Mouse (Mus musculus) CH12.LX (cell line): ENCODE measurements around the gene Bbs7. TPM values are rescaled to one million over a fixed set of nuclear protein-coding genes. Genes with fewer than 3 reads are reported as not detected.

Experiments used
- DNase-seq: peaks from one replicate; pipeline ENCODE4 v3.0.0-alpha.2; 2013; ENCODE audit errors: extremely low read depth
- H3K27ac ChIP-seq: 2 replicates; pipeline ENCODE4 v1.5.1; 2012; ENCODE audit warnings: low read depth, mild to moderate bottlenecking, control low read depth, moderate library complexity; ENCODE audit not compliant: insufficient read depth
- H3K27me3 ChIP-seq: replicated peaks from 2 replicates; pipeline ENCODE3; 2012; ENCODE audit warnings: inconsistent platforms
- H3K36me3 ChIP-seq, 2 experiments: replicated peaks in 1 of 2; 2 replicates each; pipeline versions ENCODE3 to v1.6.1; 2012; ENCODE audit warnings: inconsistent platforms in 1 of 2, low read length in 1 of 2, mild to moderate bottlenecking in 1 of 2, mixed read lengths in 1 of 2, moderate library complexity in 1 of 2; ENCODE audit not compliant: control insufficient read depth in 1 of 2, insufficient read depth in 1 of 2
- H3K4me1 ChIP-seq, 2 experiments: 2 replicates each; pipeline ENCODE4 v1.6.1; 2012; ENCODE audit warnings: inconsistent platforms in 1 of 2, moderate library complexity in 1 of 2; ENCODE audit not compliant: insufficient read depth in 2 of 2, control insufficient read depth in 1 of 2
- H3K4me2 ChIP-seq: 2 replicates; pipeline ENCODE4 v1.6.1; 2012; ENCODE audit warnings: low read depth, mild to moderate bottlenecking, control low read depth; ENCODE audit not compliant: poor library complexity, insufficient read depth, severe bottlenecking
- H3K4me3 ChIP-seq, 3 experiments: fragments of 150-350 bp in 1 of 3; sonication (generic) in 1 of 3; replicated peaks in 1 of 3; 2 replicates each; pipeline versions ENCODE3 to v1.5.1; 2011 to 2012; ENCODE audit warnings: low read depth in 2 of 3, low read length in 2 of 3, mild to moderate bottlenecking in 2 of 3, moderate library complexity in 2 of 3, control low read depth in 1 of 3, improper control_type of control experiment in 1 of 3, inconsistent platforms in 1 of 3, mixed read lengths in 1 of 3; ENCODE audit not compliant: poor library complexity in 1 of 3
- H3K79me2 ChIP-seq: replicated peaks from 2 replicates; pipeline ENCODE4 v1.6.1; 2012; ENCODE audit warnings: mild to moderate bottlenecking, moderate library complexity; ENCODE audit not compliant: control insufficient read depth, poor library complexity, insufficient read depth, severe bottlenecking; ENCODE audit errors: extremely low read depth
- H3K9ac ChIP-seq: 2 replicates; pipeline ENCODE4 v1.6.1; 2012; ENCODE audit warnings: low read depth, mild to moderate bottlenecking, control low read depth, moderate library complexity; ENCODE audit not compliant: insufficient read depth
- H3K9me3 ChIP-seq: replicated peaks from 2 replicates; pipeline ENCODE3; 2012; ENCODE audit warnings: low read length, inconsistent platforms, mixed read lengths
- EP300 ChIP-seq: IDR thresholded peaks from 2 replicates; pipeline ENCODE4 v1.6.1; 2011; ENCODE audit warnings: low read length, improper control_type of control experiment
- ETS1 ChIP-seq: conservative IDR thresholded peaks from 2 replicates; pipeline ENCODE4 v1.6.1; 2012; ENCODE audit warnings: low read depth, mild to moderate bottlenecking, inconsistent platforms, low read length, improper control_type of control experiment, moderate library complexity
- GABPA ChIP-seq: IDR thresholded peaks from 2 replicates; pipeline ENCODE4 v1.6.1; 2012; ENCODE audit warnings: low read depth, low read length, improper control_type of control experiment, inconsistent platforms; ENCODE audit not compliant: insufficient replicate concordance
- IRF4 ChIP-seq: IDR thresholded peaks from 2 replicates; pipeline ENCODE4 v1.6.1; 2014; ENCODE audit warnings: low read depth, mild to moderate bottlenecking, inconsistent platforms, low read length, improper control_type of control experiment
- JUND ChIP-seq: conservative IDR thresholded peaks from 2 replicates; pipeline ENCODE4 v1.6.1; 2011; ENCODE audit warnings: low read depth, low read length, improper control_type of control experiment
- MEF2A ChIP-seq: IDR thresholded peaks from 2 replicates; pipeline ENCODE4 v1.6.1; 2014; ENCODE audit warnings: low read depth, mild to moderate bottlenecking, inconsistent platforms, low read length, improper control_type of control experiment, borderline replicate concordance
- NELFE ChIP-seq: IDR thresholded peaks from 2 replicates; pipeline ENCODE4 v1.6.1; 2011; ENCODE audit warnings: low read depth, low read length, improper control_type of control experiment
- NRF1 ChIP-seq: IDR thresholded peaks from 2 replicates; pipeline ENCODE4 v1.6.1; 2014; ENCODE audit warnings: low read depth, mild to moderate bottlenecking, inconsistent platforms, low read length, improper control_type of control experiment, moderate library complexity
- TCF12 ChIP-seq: IDR thresholded peaks from 2 replicates; pipeline ENCODE4 v1.6.1; 2014; ENCODE audit warnings: low read depth, mild to moderate bottlenecking, inconsistent platforms, low read length, improper control_type of control experiment
- ZKSCAN1 ChIP-seq: IDR thresholded peaks from 2 replicates; pipeline ENCODE4 v1.6.1; 2012; ENCODE audit warnings: low read depth, inconsistent platforms, low read length, improper control_type of control experiment, borderline replicate concordance
- ZNF384 ChIP-seq: IDR thresholded peaks from 2 replicates; pipeline ENCODE4 v1.6.1; 2012; ENCODE audit warnings: low read depth, low read length, improper control_type of control experiment, inconsistent platforms
- dilution Hi-C: fragments of 300-500 bp; cut with MboI; formaldehyde crosslinking; loops from 2 replicates; pipeline ENCODE4 v1.14.3; 2020; ENCODE audit warnings: low sequenced_read_pairs; ENCODE audit not compliant: extremely low pct_unique_long_range_greater_than_20kb, extremely low pct_ligation_motif_present
- in situ Hi-C: fragments of 300-500 bp; cut with MboI; formaldehyde crosslinking; loops from 3 replicates; pipeline ENCODE4 v1.14.3; 2019; ENCODE audit warnings: low sequenced_read_pairs, low pct_ligation_motif_present, low pct_unique_long_range_greater_than_20kb, mixed read lengths
- polyA plus RNA-seq: library from polyadenylated mRNA; unstranded; fragments of >175 nt; gene quantifications from 2 replicates; pipeline ENCODE4 v1.2.1, GENCODE M21; 2012; ENCODE audit warnings: low read depth; ENCODE audit not compliant: insufficient read length
- total RNA-seq, 2 experiments: library from RNA; depleted of rRNA; stranded (reverse); fragments of 300-350 nt in 1 of 2; fragments of >200 nt in 1 of 2; gene quantifications; 2 replicates each; pipeline ENCODE4 v1.2.3; 2012 to 2014

Bbs7 gene
- total and polyA plus RNA-seq, 3 experiments = 1.6 to 6.6 (median 3.3) TPM

GRCm38 (mm10) chr3:36551343-36551742 is 61.9 kb downstream of the Bbs7 start:
- H3K27me3 ChIP-seq = no peaks in the 10 kb centered on the region
- dilution Hi-C loops (no loop called here), in situ Hi-C loops (no loop called here)
- peaks cover 11% of the 10 kb centered on the region for H3K79me2 ChIP-seq
- H3K36me3 ChIP-seq = peaks cover 21 to 27% of the 10 kb centered on the region in 2 experiments
- peaks cover 2 to 16% of the 10 kb centered on the region in 2 experiments; a peak in 2 of 4 replicates for H3K4me1 ChIP-seq
- H3K9ac ChIP-seq = peak overlapping the region; percentile 28; the same call in 1 of the 2 replicates
- no peak overlapping the region for H3K4me3 ChIP-seq
- H3K9me3 ChIP-seq = no peaks in the 10 kb centered on the region
- peak overlapping the region; percentile 71 for H3K4me2 ChIP-seq
- DNase-seq = no peak
- TF ChIP-seq JUND = no peak
- TF ChIP-seq IRF4 = no peak
- 0 out of 2 replicates have a peak, but pooled peaks have one; percentile 34 for TF ChIP-seq TCF12
- TF ChIP-seq GABPA = no peak
- peak; percentile 15; the same call in 1 of the 2 replicates for TF ChIP-seq ETS1
- no peak for TF ChIP-seq EP300
- no peak overlapping the region for H3K27ac ChIP-seq

DNA sequence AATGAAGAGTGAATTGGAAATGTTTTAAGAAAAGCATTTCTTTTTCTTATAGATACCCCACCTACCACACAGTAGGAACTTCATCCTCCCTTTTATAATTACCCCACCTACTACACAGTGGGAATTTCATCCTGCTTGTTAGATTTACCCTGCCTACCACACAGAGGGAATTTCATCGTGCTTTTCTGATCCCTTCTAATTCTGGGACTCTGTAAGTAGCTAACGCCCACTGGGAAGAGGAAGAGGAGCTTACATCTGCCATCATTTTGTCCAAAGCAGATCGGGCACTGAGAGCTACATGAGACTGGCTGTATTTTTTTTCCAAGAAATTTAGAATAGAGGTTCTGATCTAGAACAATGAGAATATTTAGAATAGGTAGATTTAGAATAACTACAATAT is 68.3 kb downstream of the Bbs7 start:
- Histone ChIP-seq H3K27ac (no peak overlapping the region), H3K4me2 (no peak overlapping the region), H3K4me1 (no peaks in the 10 kb centered on the region), H3K4me3 (no peak overlapping the region), H3K9ac (no peak overlapping the region), H3K27me3 (no peaks in the 10 kb centered on the region), H3K79me2 (no peaks in the 10 kb centered on the region), H3K36me3 (no peaks in the 10 kb centered on the region), H3K9me3 (no peaks in the 10 kb centered on the region)
- in situ Hi-C loops = no loop called here
- TF ChIP-seq NRF1 (no peak), ZKSCAN1 (no peak), TCF12 (no peak)
- dilution Hi-C loops = no loop called here
- no peak for DNase-seq

GRCm38 (mm10) chr3:36541399-36541798 is 71.9 kb downstream of the Bbs7 start:
- H3K27me3 ChIP-seq = no peaks in the 10 kb centered on the region
- dilution Hi-C loops = no loop called here
- no peaks in the 10 kb centered on the region for H3K4me1 ChIP-seq
- no peak overlapping the region for H3K4me2 ChIP-seq
- in situ Hi-C loops = no loop called here
- no peak overlapping the region for H3K27ac ChIP-seq
- H3K36me3 ChIP-seq = no peaks in the 10 kb centered on the region
- DNase-seq = no peak
- H3K79me2 ChIP-seq = no peaks in the 10 kb centered on the region
- no peaks in the 10 kb centered on the region for H3K9me3 ChIP-seq
- no peak overlapping the region for H3K4me3 ChIP-seq
- TF ChIP-seq ZNF384 (no peak), MEF2A (no peak), NELFE (no peak), GABPA (no peak)
- H3K9ac ChIP-seq = no peak overlapping the region
